ENCODE assay signal across 9 mouse cellular contexts in the genomic region with DNA sequence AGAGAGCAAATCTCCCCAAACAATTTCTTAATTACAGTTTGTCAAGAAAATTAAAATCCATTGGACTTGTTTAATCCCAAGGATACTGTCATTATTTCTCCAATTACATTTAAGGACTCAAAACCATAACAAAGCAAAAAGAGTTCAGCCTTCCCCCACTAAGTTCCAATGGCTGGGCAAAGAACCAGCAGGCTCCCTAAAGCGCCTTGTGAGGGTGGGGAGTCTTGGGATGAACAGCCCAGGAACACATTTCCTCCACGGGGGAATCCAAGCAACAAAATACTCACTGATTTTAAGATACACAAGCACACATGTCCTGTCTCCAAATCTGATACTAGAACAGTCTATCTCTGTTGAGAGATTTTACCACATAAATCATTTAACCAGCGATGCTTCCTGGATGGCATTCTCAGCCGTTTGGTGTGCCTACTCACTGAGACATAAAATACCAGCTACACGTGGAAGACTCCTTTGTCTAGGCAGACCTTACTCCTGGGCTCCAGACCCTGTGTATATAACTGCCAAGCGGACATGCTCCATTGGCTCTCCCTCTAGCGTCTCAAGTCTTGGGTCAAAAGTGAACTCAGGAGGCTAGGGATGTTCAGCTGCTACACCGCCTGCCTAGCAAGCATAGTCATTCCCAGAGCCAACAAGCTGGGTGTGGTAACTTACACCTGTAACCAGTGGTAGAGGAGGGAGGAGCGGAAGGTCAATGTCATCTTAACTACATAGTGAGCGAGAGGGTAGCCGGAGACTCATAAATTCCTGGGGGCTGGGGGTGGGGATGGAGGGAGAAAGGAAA.
DNase-seq lines count a peak whose midpoint lies in the region; ATAC-seq and TF ChIP-seq lines count a peak whose summit lies in the region.
"Had no signal": no experiment of that assay in that cellular context is flagged by ENCODE, and none has a peak within 500 bp of the region (broad histone marks: within the 10 kb centered on the region; RNA-seq: fewer than 3 reads in every experiment).

No protein-coding gene starts in this region.

- H3K9me3 ChIP-seq in forebrain, embryonic 14.5 days (replicated peaks; ENCODE audit: control insufficient read depth, low read length): no peaks in the 10 kb centered on the region
- H3K9me3 ChIP-seq in kidney, embryonic 16.5 days (ENCODE audit: low read length): no peaks in the 10 kb centered on the region

- H3K4me1 ChIP-seq in forebrain, embryonic 14.5 days (ENCODE audit: control insufficient read depth, insufficient read depth, low read length): peaks cover 32% of the 10 kb centered on the region
- H3K4me1 ChIP-seq in kidney, embryonic 16.5 days (ENCODE audit: insufficient read depth, low read length): peaks cover 60% of the 10 kb centered on the region

- peak overlapping the region; percentile 76 for H3K27ac ChIP-seq in gastrocnemius, adult 2 months
- peak overlapping the region; percentile 44; the same call in 1 of the 2 replicates for H3K27ac ChIP-seq in forebrain, embryonic 14.5 days (ENCODE audit: low read depth, low read length)
- peak overlapping the region; percentile 94 for H3K27ac ChIP-seq in kidney, embryonic 16.5 days (ENCODE audit: low read length)

- H3K27me3 ChIP-seq in forebrain, embryonic 14.5 days (replicated peaks; ENCODE audit: control insufficient read depth, insufficient read depth, low read length): no peaks in the 10 kb centered on the region
- H3K27me3 ChIP-seq in kidney, embryonic 16.5 days (ENCODE audit: insufficient read depth, low read length): no peaks in the 10 kb centered on the region

- H3K9ac ChIP-seq in forebrain, embryonic 14.5 days (ENCODE audit: low read length): no peak overlapping the region
- H3K9ac ChIP-seq in kidney, embryonic 16.5 days (replicated peaks; ENCODE audit: low read length): peak overlapping the region; percentile 13

- no peak overlapping the region for H3K4me3 ChIP-seq in gastrocnemius, adult 2 months
- no peak overlapping the region for H3K4me3 ChIP-seq in forebrain, embryonic 14.5 days (ENCODE audit: low read depth, low read length)
- no peak overlapping the region for H3K4me3 ChIP-seq in kidney, embryonic 16.5 days (ENCODE audit: low read length)

- peak; percentile 60 for DNase-seq in gastrocnemius, adult 2 months
- DNase-seq in gastrocnemius, postnatal 4 days (ENCODE audit: low spot score in 2 of 2): no peak
- DNase-seq in ES-CJ7 (ENCODE audit: low read depth, low spot score): peak; percentile 47
- DNase-seq in forebrain, embryonic 14.5 days (ENCODE audit: low spot score): peak; percentile 37
- DNase-seq in T-cell, adult 2 months (ENCODE audit: low spot score): no peak
- no peak for DNase-seq in spleen, postnatal 14 days (ENCODE audit: low spot score in 2 of 2)
- no peak for DNase-seq in adrenal gland, postnatal 36 days

- H3K36me3 ChIP-seq in forebrain, embryonic 14.5 days (ENCODE audit: control insufficient read depth, insufficient read depth, low read length): no peaks in the 10 kb centered on the region
- no peaks in the 10 kb centered on the region for H3K36me3 ChIP-seq in kidney, embryonic 16.5 days (ENCODE audit: insufficient read depth, low read length)

- intact Hi-C loops in gastrocnemius, adult 2 months (cut with DNase I): no loop called here

- WGBS in forebrain, embryonic 14.5 days: 72% methylated on average over 11 of the region's 11 CpGs
- WGBS in kidney, embryonic 16.5 days: 26% methylated on average over 11 of the region's 11 CpGs

- no peak for TF ChIP-seq CTCF in gastrocnemius, adult 2 months (IDR thresholded peaks at IDR 0.05)

- no peak overlapping the region for H3K4me2 ChIP-seq in forebrain, embryonic 14.5 days (ENCODE audit: low read length)
- H3K4me2 ChIP-seq in kidney, embryonic 16.5 days (replicated peaks; ENCODE audit: low read depth, low read length): peak overlapping the region; percentile 18; the same call in 1 of the 2 replicates

- ATAC-seq in forebrain, embryonic 14.5 days: no peak
- peak; percentile 93 for ATAC-seq in kidney, embryonic 16.5 days (ENCODE audit: low FRiP score, low TSS enrichment)
- ATAC-seq: CD4-positive, CD25-positive, alpha-beta regulatory T cell, adult 4 months had no signal

Comparison
In these comparisons a context has a peak if more than half of its experiments do, and no peak if none do; other contexts are left out.
1. DNase-seq: peak in gastrocnemius, adult 2 months (single experiment), ES-CJ7 (single experiment) and forebrain, embryonic 14.5 days (single experiment); none in gastrocnemius, postnatal 4 days (0 of 2), T-cell, adult 2 months (single experiment), spleen, postnatal 14 days (0 of 2) and adrenal gland, postnatal 36 days (0 of 2).
2. H3K27ac ChIP-seq: peak in every context shown above with its lines; median percentile 94 in kidney, embryonic 16.5 days; 76 in gastrocnemius, adult 2 months; 44 in forebrain, embryonic 14.5 days.